Mouse (Mus musculus): ENCODE measurements around the gene Ttc28. TPM values are rescaled to one million over a fixed set of nuclear protein-coding genes. Genes with fewer than 3 reads are reported as not detected.
A peak's percentile ranks its signal among the peaks of the same experiment; 100 is the strongest.

Ttc28 gene
- polyA plus RNA-seq, 1 experiment from 2014 or later: 14.5 TPM

- Histone ChIP-seq H3K36me3 (peaks cover 11% of the 10 kb centered on the region; the same call in 1 of the 2 replicates), H3K27ac (no peak overlapping the region), H3K27me3 (ENCODE audit: insufficient read depth, poor library complexity, severe bottlenecking) (no peaks in the 10 kb centered on the region), H3K4me3 (no peak overlapping the region), H3K9me3 (peaks cover 6% of the 10 kb centered on the region; the same call in 1 of the 2 replicates), H3K4me1 (replicated peaks) (no peaks in the 10 kb centered on the region)
- DNase-seq (ENCODE audit: low spot score): no peak
- WGBS: 82% methylated on average over 4 of the region's 4 CpGs
Observed at GRCm38 (mm10) chr5:110929306-110929705, 49.7 kb downstream of the Ttc28 start.

DNA sequence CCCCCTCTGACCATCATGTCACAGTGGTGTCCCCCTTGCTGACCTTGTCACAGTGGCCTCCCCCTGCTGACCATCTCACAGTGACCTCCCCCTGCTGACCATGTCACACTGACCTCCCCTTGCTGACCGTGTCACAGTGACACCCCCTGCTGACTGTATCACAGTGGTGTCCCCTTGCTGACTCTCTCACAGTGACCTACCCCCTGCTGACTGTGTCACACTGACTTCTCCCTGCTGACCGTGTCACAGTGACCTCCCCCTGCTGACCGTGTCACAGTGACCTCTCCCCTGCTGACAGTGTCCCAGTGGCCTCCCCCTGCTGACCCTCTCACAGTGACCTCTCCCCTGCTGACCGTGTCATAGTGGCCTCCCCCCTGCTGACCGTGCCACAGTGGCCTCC, 57.0 kb downstream of the Ttc28 start:
- no peaks in the 10 kb centered on the region for H3K27me3 ChIP-seq (ENCODE audit: insufficient read depth, poor library complexity, severe bottlenecking)
- H3K4me1 ChIP-seq (replicated peaks): peaks cover 21% of the 10 kb centered on the region
- 33% methylated on average over 5 of the region's 5 CpGs for WGBS
- no peak overlapping the region for H3K4me3 ChIP-seq
- no peak for DNase-seq (ENCODE audit: low spot score)
- H3K27ac ChIP-seq: 0 out of 2 replicates have a peak overlapping the region, but pooled peaks have one; percentile 35
- peaks cover 20% of the 10 kb centered on the region; the same call in 1 of the 2 replicates for H3K36me3 ChIP-seq
- H3K9me3 ChIP-seq: peaks cover 6% of the 10 kb centered on the region; the same call in 1 of the 2 replicates

DNA sequence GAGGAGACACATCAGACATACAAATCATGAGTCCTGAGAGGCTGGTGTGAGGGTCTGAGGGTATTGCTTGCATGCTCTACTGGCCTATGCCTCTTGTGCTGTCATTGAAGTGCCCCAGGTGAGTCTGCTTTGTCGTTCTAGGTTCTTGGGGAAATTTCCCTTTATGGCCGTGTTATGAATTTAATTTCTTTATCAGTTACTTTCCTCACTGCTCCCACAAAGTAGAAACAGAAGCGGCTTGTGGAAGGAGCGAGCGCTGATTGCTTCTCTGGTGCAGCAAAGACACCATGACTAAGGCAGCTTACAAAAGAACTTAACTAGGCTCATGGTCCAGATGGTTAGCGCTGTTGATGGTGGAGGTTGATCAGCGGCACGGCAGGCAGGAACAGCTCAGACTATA, 64.7 kb downstream of the Ttc28 start:
- H3K9me3 ChIP-seq: no peaks in the 10 kb centered on the region
- no peaks in the 10 kb centered on the region for H3K27me3 ChIP-seq (ENCODE audit: insufficient read depth, poor library complexity, severe bottlenecking)
- peaks cover 11% of the 10 kb centered on the region for H3K4me1 ChIP-seq (replicated peaks)
- H3K36me3 ChIP-seq: no peaks in the 10 kb centered on the region
- no peak for DNase-seq (ENCODE audit: low spot score)
- no peak overlapping the region for H3K4me3 ChIP-seq
- WGBS: 89% methylated on average over 8 of the region's 8 CpGs
- no peak overlapping the region for H3K27ac ChIP-seq

GRCm38 (mm10) chr5:110948476-110949399, 69.1 kb downstream of the Ttc28 start:
- WGBS: 76% methylated on average over 12 of the region's 12 CpGs
- Histone ChIP-seq H3K27me3 (ENCODE audit: insufficient read depth, poor library complexity, severe bottlenecking) (no peaks in the 10 kb centered on the region), H3K9me3 (no peaks in the 10 kb centered on the region), H3K4me1 (replicated peaks) (peaks cover 8% of the 10 kb centered on the region; the same call in 1 of the 2 replicates), H3K4me3 (no peak overlapping the region), H3K27ac (no peak overlapping the region), H3K36me3 (no peaks in the 10 kb centered on the region)
- DNase-seq (ENCODE audit: low spot score): no peak

DNA sequence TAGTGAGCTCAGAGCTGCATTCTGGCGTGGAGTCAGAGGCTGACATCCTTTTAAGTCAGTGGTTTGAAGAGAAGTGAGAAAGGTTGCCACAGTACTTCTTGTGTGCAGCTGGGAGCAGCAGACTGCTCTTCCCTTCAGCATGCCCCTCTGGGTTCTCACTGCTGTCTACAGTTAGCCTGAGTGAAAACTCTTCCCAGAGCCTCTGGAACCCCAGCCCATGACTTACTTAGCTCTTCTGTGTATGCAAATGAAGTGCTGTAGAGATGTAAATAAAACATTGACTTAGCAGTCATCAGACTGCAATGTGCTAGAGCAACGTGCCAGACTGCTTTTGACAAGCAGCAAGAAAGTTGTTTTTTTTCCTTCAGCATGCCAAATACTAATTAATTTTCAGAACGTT, 70.2 kb downstream of the Ttc28 start:
- no peak for DNase-seq (ENCODE audit: low spot score)

GRCm38 (mm10) chr5:110958196-110958595, 78.6 kb downstream of the Ttc28 start:
- Histone ChIP-seq H3K27me3 (ENCODE audit: insufficient read depth, poor library complexity, severe bottlenecking) (no peaks in the 10 kb centered on the region), H3K27ac (no peak overlapping the region), H3K4me1 (replicated peaks) (peaks cover 3% of the 10 kb centered on the region; the same call in 1 of the 2 replicates), H3K36me3 (no peaks in the 10 kb centered on the region), H3K9me3 (no peaks in the 10 kb centered on the region), H3K4me3 (no peak overlapping the region)
- WGBS: 83% methylated on average over 4 of the region's 4 CpGs
- no peak for DNase-seq (ENCODE audit: low spot score)

More for the DNA sequence above, 70.2 kb downstream of the Ttc28 start:
- H3K27me3 ChIP-seq (ENCODE audit: insufficient read depth, poor library complexity, severe bottlenecking): no peaks in the 10 kb centered on the region
- WGBS: 61% methylated on average over 3 of the region's 3 CpGs
- H3K4me3 ChIP-seq: no peak overlapping the region
- no peaks in the 10 kb centered on the region for H3K36me3 ChIP-seq
- no peak overlapping the region for H3K27ac ChIP-seq
- H3K4me1 ChIP-seq (replicated peaks): peaks cover 8% of the 10 kb centered on the region; the same call in 1 of the 2 replicates
- no peaks in the 10 kb centered on the region for H3K9me3 ChIP-seq

DNA sequence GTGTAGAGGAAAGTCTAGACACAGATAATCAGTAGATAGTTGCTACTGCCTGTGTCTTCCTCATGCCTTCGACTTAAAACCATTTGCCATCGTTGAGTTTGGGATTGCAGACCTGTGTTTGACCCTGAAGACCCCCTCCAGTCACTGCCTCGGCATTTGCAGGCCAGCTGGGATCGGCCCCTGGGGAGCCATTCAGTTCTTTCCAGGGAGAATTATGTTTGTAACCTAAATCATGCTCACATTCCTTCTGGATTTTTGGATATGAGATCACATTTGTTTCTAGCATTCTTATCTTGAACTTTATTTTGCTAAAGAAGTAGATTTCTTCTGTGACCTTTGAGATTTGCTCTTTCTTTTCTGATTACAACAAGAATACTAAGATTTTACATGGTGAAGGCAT, 80.5 kb downstream of the Ttc28 start:
- Histone ChIP-seq H3K27me3 (ENCODE audit: insufficient read depth, poor library complexity, severe bottlenecking) (no peaks in the 10 kb centered on the region), H3K9me3 (no peaks in the 10 kb centered on the region)
- WGBS: 58% methylated on average over 4 of the region's 4 CpGs

DNA sequence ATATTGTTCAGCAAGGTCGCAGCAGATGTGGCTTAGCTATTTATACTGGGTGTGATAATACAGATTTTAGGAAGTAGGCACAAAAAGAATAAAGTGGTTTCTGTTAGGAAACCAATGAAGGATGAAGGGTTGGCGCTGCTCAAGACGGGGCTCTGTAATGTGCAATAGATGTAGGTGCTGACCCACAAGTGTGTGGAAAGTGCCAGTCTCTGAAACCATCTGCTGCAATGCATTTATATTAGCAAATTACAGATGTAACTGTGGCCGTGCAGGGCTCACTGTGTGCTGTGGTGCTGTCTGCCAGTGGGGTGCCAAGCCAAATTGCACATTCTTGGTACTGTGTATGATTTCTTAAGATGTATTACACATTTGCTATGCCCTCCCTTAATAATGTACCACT, 81.3 kb downstream of the Ttc28 start:
- 86% methylated on average over 4 of the region's 4 CpGs for WGBS
- no peak overlapping the region for H3K4me3 ChIP-seq
- no peaks in the 10 kb centered on the region for H3K9me3 ChIP-seq
- no peak overlapping the region for H3K27ac ChIP-seq
- H3K27me3 ChIP-seq (ENCODE audit: insufficient read depth, poor library complexity, severe bottlenecking): no peaks in the 10 kb centered on the region
- H3K4me1 ChIP-seq (replicated peaks): peaks cover 3% of the 10 kb centered on the region; the same call in 1 of the 2 replicates
- no peaks in the 10 kb centered on the region for H3K36me3 ChIP-seq
- no peak for DNase-seq (ENCODE audit: low spot score)

More for the DNA sequence above, 80.5 kb downstream of the Ttc28 start:
- Histone ChIP-seq H3K27ac (no peak overlapping the region), H3K4me1 (replicated peaks) (peaks cover 3% of the 10 kb centered on the region; the same call in 1 of the 2 replicates), H3K4me3 (no peak overlapping the region), H3K36me3 (no peaks in the 10 kb centered on the region)
- DNase-seq (ENCODE audit: low spot score): no peak

DNA sequence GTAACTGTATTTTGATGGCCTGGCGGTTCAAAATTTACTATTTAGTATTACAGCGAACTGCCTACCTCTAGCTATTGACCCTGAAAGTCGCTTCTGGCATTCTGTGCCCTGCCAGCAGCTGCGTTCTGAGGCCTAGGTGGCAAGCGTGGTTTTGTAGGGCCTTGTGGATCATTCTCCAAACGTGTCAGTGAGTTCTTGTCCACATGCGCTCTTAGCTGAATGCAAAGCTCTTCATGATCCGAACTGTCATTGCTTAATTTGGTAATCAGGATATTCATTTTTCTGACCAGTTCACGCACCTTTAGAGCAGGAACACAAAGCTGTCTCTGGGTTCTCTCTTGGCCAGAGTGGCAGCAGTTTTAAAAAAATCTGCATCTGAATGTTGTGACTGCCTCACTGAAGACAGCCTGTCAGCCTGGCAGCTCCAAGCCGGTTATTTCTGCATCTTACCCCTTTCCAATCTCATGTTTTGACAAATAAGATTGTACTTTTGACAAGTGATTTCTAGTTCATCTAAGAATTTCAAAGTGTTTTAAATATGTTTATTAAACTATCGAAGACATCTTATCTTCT, 88.0 kb downstream of the Ttc28 start:
- H3K27ac ChIP-seq: no peak overlapping the region
- no peak for DNase-seq (ENCODE audit: low spot score)
- H3K4me3 ChIP-seq: no peak overlapping the region
- H3K9me3 ChIP-seq: no peaks in the 10 kb centered on the region
- H3K27me3 ChIP-seq (ENCODE audit: insufficient read depth, poor library complexity, severe bottlenecking): no peaks in the 10 kb centered on the region
- no peaks in the 10 kb centered on the region for H3K36me3 ChIP-seq
- 76% methylated on average over 11 of the region's 11 CpGs for WGBS
- 0 out of 2 replicates have a peak, but pooled peaks cover 4% of the 10 kb centered on the region for H3K4me1 ChIP-seq (replicated peaks)

DNA sequence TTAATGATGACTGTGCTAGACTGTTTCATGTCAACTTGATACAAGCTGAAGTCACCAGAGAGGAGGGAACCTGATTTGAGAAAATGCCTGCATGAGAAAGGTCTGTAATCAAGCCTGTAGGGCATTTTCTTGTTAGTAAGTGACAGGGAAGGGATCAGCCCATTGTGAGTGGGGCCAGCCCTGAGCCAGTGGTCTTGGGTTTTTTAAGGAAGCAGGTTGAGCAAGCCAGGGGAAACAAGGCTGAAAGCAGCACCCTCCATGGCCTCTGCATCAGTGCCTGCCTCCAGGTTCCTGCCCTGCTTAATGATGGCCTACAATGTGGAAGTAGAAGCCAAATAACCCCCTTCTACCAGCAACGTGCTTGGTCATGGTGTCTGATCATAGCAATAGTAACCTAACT, 89.0 kb downstream of the Ttc28 start:
- 89% methylated on average over 1 of the region's 1 CpGs for WGBS
- Histone ChIP-seq H3K4me3 (no peak overlapping the region), H3K4me1 (replicated peaks) (0 out of 2 replicates have a peak, but pooled peaks cover 4% of the 10 kb centered on the region), H3K27ac (no peak overlapping the region), H3K27me3 (ENCODE audit: insufficient read depth, poor library complexity, severe bottlenecking) (no peaks in the 10 kb centered on the region), H3K9me3 (no peaks in the 10 kb centered on the region), H3K36me3 (no peaks in the 10 kb centered on the region)
- DNase-seq (ENCODE audit: low spot score): no peak

GRCm38 (mm10) chr5:110970162-110970780, 90.7 kb downstream of the Ttc28 start:
- Histone ChIP-seq H3K9me3 (0 out of 2 replicates have a peak, but pooled peaks cover 7% of the 10 kb centered on the region), H3K36me3 (peaks cover 6% of the 10 kb centered on the region)
- DNase-seq (ENCODE audit: low spot score): no peak

DNA sequence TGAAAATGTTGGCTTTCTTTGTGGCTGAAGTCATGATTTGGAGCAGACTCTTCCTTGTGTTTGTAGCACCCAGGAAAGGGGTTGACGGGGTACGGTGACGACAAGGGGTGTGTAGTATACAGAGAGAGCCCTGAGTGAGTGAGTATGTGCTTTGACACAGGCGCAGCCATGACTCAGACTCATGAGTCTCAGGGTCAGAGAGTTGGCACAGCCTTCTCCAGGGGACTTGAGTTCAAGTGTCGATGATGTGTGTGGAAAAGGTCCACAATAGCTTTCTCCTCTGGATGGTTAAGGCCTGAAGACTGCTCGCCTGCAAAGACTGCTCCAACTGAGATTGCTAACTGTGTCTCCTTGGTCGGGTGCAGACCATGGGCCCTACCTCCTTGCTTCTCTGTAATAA, 97.1 kb downstream of the Ttc28 start:
- Histone ChIP-seq H3K27me3 (ENCODE audit: insufficient read depth, poor library complexity, severe bottlenecking) (peaks cover 27% of the 10 kb centered on the region), H3K4me3 (no peak overlapping the region), H3K9me3 (0 out of 2 replicates have a peak, but pooled peaks cover 7% of the 10 kb centered on the region), H3K36me3 (peaks cover 6% of the 10 kb centered on the region), H3K4me1 (replicated peaks) (peaks cover 22% of the 10 kb centered on the region), H3K27ac (no peak overlapping the region)
- no peak for DNase-seq (ENCODE audit: low spot score)
- WGBS: 87% methylated on average over 7 of the region's 7 CpGs

More at GRCm38 (mm10) chr5:110970162-110970780, 90.7 kb downstream of the Ttc28 start:
- no peak overlapping the region for H3K27ac ChIP-seq
- H3K27me3 ChIP-seq (ENCODE audit: insufficient read depth, poor library complexity, severe bottlenecking): no peaks in the 10 kb centered on the region
- WGBS: 84% methylated on average over 9 of the region's 9 CpGs
- H3K4me3 ChIP-seq: no peak overlapping the region
- 0 out of 2 replicates have a peak, but pooled peaks cover 4% of the 10 kb centered on the region for H3K4me1 ChIP-seq (replicated peaks)
